In the genomic region with DNA sequence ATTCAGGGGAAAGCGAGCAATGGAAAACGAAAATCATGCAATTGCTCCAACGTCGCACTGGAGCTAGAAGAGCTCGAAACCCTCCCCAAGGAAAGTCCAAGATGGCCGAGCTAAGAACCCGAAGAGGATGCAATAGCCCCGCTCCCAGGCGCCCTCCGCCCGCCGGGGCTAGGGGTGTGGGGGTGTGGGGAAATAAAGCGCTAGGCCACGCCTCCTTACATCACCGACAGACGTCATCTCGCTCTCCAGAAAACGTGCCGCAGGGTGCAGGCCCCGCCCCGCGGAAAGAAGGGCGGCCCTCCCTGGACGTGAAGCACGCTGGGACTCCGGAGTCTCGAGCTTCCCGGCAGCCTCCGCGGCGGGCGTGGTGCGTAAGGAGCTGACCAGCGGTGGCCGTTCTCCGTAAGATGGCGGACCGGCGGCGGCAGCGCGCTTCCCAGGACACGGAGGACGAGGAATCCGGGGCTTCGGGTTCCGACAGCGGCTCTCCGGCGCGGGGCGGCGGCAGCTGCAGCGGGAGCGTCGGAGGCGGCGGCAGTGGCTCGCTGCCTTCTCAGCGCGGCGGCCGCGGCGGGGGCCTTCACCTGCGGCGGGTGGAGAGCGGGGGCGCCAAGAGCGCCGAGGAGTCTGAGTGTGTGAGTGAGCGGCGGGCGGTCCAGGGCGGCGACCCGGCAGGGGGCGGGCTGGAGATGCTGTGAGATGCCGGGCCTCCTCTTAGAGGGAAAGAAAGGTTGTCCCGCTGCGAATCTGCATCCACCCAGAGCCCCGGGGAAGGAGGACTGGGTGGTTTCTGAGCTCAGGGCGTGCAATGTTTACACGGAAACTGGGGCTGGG, we compare ENCODE assay signal across 8 mouse cellular contexts. TPM values are rescaled to one million over a fixed set of nuclear protein-coding genes. Genes with fewer than 3 reads are reported as not detected.
A peak's percentile ranks its signal among the peaks of the same experiment; 100 is the strongest.
DNase-seq lines count a peak whose midpoint lies in the region; ATAC-seq lines count a peak whose summit lies in the region.

No protein-coding gene starts in this region.

- peak overlapping the region; percentile 82 for H3K4me2 ChIP-seq in hindbrain, embryonic 11.5 days (replicated peaks; ENCODE audit: low read depth, low read length)

- WGBS in hindbrain, embryonic 11.5 days, result under 1% methylated on average over 80 of the region's 84 CpGs

- peak; percentile 98 for DNase-seq in MN1 (ENCODE audit: low spot score)
- peak; percentile 99 for DNase-seq in cerebellum, adult 9-10 months
- peak; percentile 98 for DNase-seq in hindbrain, embryonic 11.5 days (ENCODE audit: low spot score)
- DNase-seq in layer of hippocampus, postnatal 10 days (ENCODE audit: low spot score in 2 of 2), result peak; percentile 97 to 98
- DNase-seq in lung, postnatal 10 days, result peak; percentile 100
- DNase-seq in ovary, postnatal 36 days (ENCODE audit: low spot score), result peak; percentile 99
- peak; percentile 98 for DNase-seq in thymus, postnatal 25 days

- peak overlapping the region; percentile 96 for H3K9ac ChIP-seq in hindbrain, embryonic 11.5 days (ENCODE audit: low read depth, low read length)

- ATAC-seq in frontal cortex, adult (ENCODE audit: low TSS enrichment), result peak; percentile 96
- ATAC-seq in hindbrain, embryonic 11.5 days (ENCODE audit: low FRiP score), result peak; percentile 98

- H3K27me3 ChIP-seq in hindbrain, embryonic 11.5 days (ENCODE audit: control insufficient read depth, insufficient read depth, low read length), result no peaks in the 10 kb centered on the region

- peak overlapping the region; percentile 92 for H3K4me3 ChIP-seq in hindbrain, embryonic 11.5 days (ENCODE audit: low read depth, low read length)

- H3K9me3 ChIP-seq in hindbrain, embryonic 11.5 days (ENCODE audit: control insufficient read depth, low read length), result no peaks in the 10 kb centered on the region

- 0 out of 2 replicates have a peak, but pooled peaks cover 2% of the 10 kb centered on the region for H3K4me1 ChIP-seq in hindbrain, embryonic 11.5 days (replicated peaks; ENCODE audit: control insufficient read depth, insufficient read depth, low read length)

- H3K27ac ChIP-seq in hindbrain, embryonic 11.5 days (ENCODE audit: low read depth, low read length), result peak overlapping the region; percentile 96

- 0 out of 2 replicates have a peak, but pooled peaks cover 7% of the 10 kb centered on the region for H3K36me3 ChIP-seq in hindbrain, embryonic 11.5 days (ENCODE audit: control insufficient read depth, insufficient read depth, low read length)

RNA-seq across cellular contexts. Expression of a gene that starts 5.0 kb away (rescaled TPM):
- polyA plus RNA-seq in hindbrain, embryonic 11.5 days (2014; fragmentation: Nextera tagmentation; extraction: Ambion mirVana), result 44.6 and 49.6 TPM in 2 replicates
- 10 to 100 TPM; 65.8 to 66.3 TPM for total RNA-seq in layer of hippocampus, postnatal 10 days (2021)

RNA-seq across cellular contexts. Expression of a gene that starts 14.4 kb away (rescaled TPM):
- polyA plus RNA-seq in hindbrain, embryonic 11.5 days (2014; fragmentation: Nextera tagmentation; extraction: Ambion mirVana), result 25.0 and 28.0 TPM in 2 replicates
- 100 to 1,000 TPM; 147 to 157 TPM for total RNA-seq in layer of hippocampus, postnatal 10 days (2021)

RNA-seq across cellular contexts. Expression of a gene that starts 26.9 kb away (rescaled TPM):
- 2.0 and 2.2 TPM in 2 replicates for polyA plus RNA-seq in hindbrain, embryonic 11.5 days (2014; fragmentation: Nextera tagmentation; extraction: Ambion mirVana)
- total RNA-seq in layer of hippocampus, postnatal 10 days (2021), result 100 to 1,000 TPM; 148 to 154 TPM

RNA-seq across cellular contexts. Expression of a gene that starts 34.5 kb away (rescaled TPM):
- polyA plus RNA-seq in hindbrain, embryonic 11.5 days (2014; fragmentation: Nextera tagmentation; extraction: Ambion mirVana), result 0.92 and 1.4 TPM in 2 replicates
- total RNA-seq in layer of hippocampus, postnatal 10 days (2021), result 10 to 100 TPM; 39.1 to 41.5 TPM

RNA-seq across cellular contexts. Expression of a gene that starts 53.8 kb away (rescaled TPM):
- polyA plus RNA-seq in hindbrain, embryonic 11.5 days (2014; fragmentation: Nextera tagmentation; extraction: Ambion mirVana), result 5.1 and 5.4 TPM in 2 replicates
- total RNA-seq in layer of hippocampus, postnatal 10 days (2021), result 10 to 100 TPM; 29.7 to 30.9 TPM

Comparison
In these comparisons a context has a peak if more than half of its experiments do, and no peak if none do; other contexts are left out.
1. Peak in every context shown above with its lines: DNase-seq, ATAC-seq, H3K4me3 ChIP-seq and H3K27ac ChIP-seq.